Mouse (Mus musculus): ENCODE results near the gene Cdca3. TPM values are rescaled to one million over a fixed set of nuclear protein-coding genes. Genes with fewer than 3 reads are reported as not detected.

Gene Cdca3
- 201 and 232 TPM in 2 replicates for polyA plus RNA-seq (2014; fragmentation: Nextera tagmentation; extraction: Ambion mirVana)

GRCm38 (mm10) chr6:124828868-124829798, at the start of gene Cdca3, which contains the start of gene Usp5:
Gene Cdca3 (plus strand): TSS chr6:124829547.
Gene Usp5 (minus strand): TSS chr6:124829484.
- H3K4me1 ChIP-seq (ENCODE audit: control insufficient read depth, insufficient read depth, low read length) = peaks cover 11% of the 10 kb centered on the region
- H3K4me3 ChIP-seq (ENCODE audit: low read length) = peak within 1 kb of the TSS; percentile 62
- peak; percentile 94 for ATAC-seq (ENCODE audit: low FRiP score, low TSS enrichment)
- WGBS = under 1% methylated on average over 51 of the region's 55 CpGs
- peak within 1 kb of the TSS; percentile 74 for H3K9ac ChIP-seq (ENCODE audit: low read depth, low read length)
- H3K9me3 ChIP-seq (ENCODE audit: control insufficient read depth, low read length) = no peaks in the 10 kb centered on the region
- peak within 1 kb of the TSS; percentile 81 for H3K27ac ChIP-seq (ENCODE audit: low read depth, low read length)
- peaks cover 49% of the 10 kb centered on the region for H3K36me3 ChIP-seq (ENCODE audit: control insufficient read depth, insufficient read depth, low read length)
- H3K27me3 ChIP-seq (ENCODE audit: control insufficient read depth, insufficient read depth, low read length) = no peaks in the 10 kb centered on the region
- H3K4me2 ChIP-seq (replicated peaks; ENCODE audit: low read depth, low read length) = peak within 1 kb of the TSS; percentile 87

GRCm38 (mm10) chr6:124779984-124780416, 49.3 kb upstream of the Cdca3 start:
- H3K4me1 ChIP-seq (ENCODE audit: control insufficient read depth, insufficient read depth, low read length) = peaks cover 8% of the 10 kb centered on the region; the same call in 1 of the 2 replicates
- no peaks in the 10 kb centered on the region for H3K9me3 ChIP-seq (ENCODE audit: control insufficient read depth, low read length)
- H3K27me3 ChIP-seq (ENCODE audit: control insufficient read depth, insufficient read depth, low read length) = peaks cover 6% of the 10 kb centered on the region; the same call in 1 of the 2 replicates
- H3K9ac ChIP-seq (ENCODE audit: low read depth, low read length) = peak overlapping the region; percentile 19
- no peaks in the 10 kb centered on the region for H3K36me3 ChIP-seq (ENCODE audit: control insufficient read depth, insufficient read depth, low read length)
- no peak overlapping the region for H3K27ac ChIP-seq (ENCODE audit: low read depth, low read length)
- H3K4me2 ChIP-seq (replicated peaks; ENCODE audit: low read depth, low read length) = peak overlapping the region; percentile 63
- H3K4me3 ChIP-seq (ENCODE audit: low read length) = peak overlapping the region; percentile 44
- WGBS = 5% methylated on average over 10 of the region's 10 CpGs
- no peak for ATAC-seq (ENCODE audit: low FRiP score, low TSS enrichment)

GRCm38 (mm10) chr6:124780917-124781316, 48.4 kb upstream of the Cdca3 start:
- ATAC-seq (ENCODE audit: low FRiP score, low TSS enrichment) = no peak
- Histone ChIP-seq H3K36me3 (ENCODE audit: control insufficient read depth, insufficient read depth, low read length) (no peaks in the 10 kb centered on the region), H3K9ac (ENCODE audit: low read depth, low read length) (no peak overlapping the region), H3K27me3 (ENCODE audit: control insufficient read depth, insufficient read depth, low read length) (peaks cover 6% of the 10 kb centered on the region; the same call in 1 of the 2 replicates), H3K4me1 (ENCODE audit: control insufficient read depth, insufficient read depth, low read length) (peaks cover 8% of the 10 kb centered on the region; the same call in 1 of the 2 replicates), H3K9me3 (ENCODE audit: control insufficient read depth, low read length) (no peaks in the 10 kb centered on the region), H3K4me3 (ENCODE audit: low read length) (no peak overlapping the region), H3K27ac (ENCODE audit: low read depth, low read length) (no peak overlapping the region), H3K4me2 (replicated peaks; ENCODE audit: low read depth, low read length) (no peak overlapping the region)
- 86% methylated on average over 7 of the region's 7 CpGs for WGBS

- H3K9ac ChIP-seq (ENCODE audit: low read depth, low read length) = no peak overlapping the region
- no peaks in the 10 kb centered on the region for H3K9me3 ChIP-seq (ENCODE audit: control insufficient read depth, low read length)
- WGBS = 22% methylated on average over 6 of the region's 6 CpGs
- H3K4me1 ChIP-seq (ENCODE audit: control insufficient read depth, insufficient read depth, low read length) = peaks cover 8% of the 10 kb centered on the region; the same call in 1 of the 2 replicates
- H3K4me3 ChIP-seq (ENCODE audit: low read length) = no peak overlapping the region
- H3K27ac ChIP-seq (ENCODE audit: low read depth, low read length) = no peak overlapping the region
- peaks cover 6% of the 10 kb centered on the region; the same call in 1 of the 2 replicates for H3K27me3 ChIP-seq (ENCODE audit: control insufficient read depth, insufficient read depth, low read length)
- no peak for ATAC-seq (ENCODE audit: low FRiP score, low TSS enrichment)
- H3K36me3 ChIP-seq (ENCODE audit: control insufficient read depth, insufficient read depth, low read length) = no peaks in the 10 kb centered on the region
- peak overlapping the region; percentile 18; the same call in 1 of the 2 replicates for H3K4me2 ChIP-seq (replicated peaks; ENCODE audit: low read depth, low read length)
Observed at GRCm38 (mm10) chr6:124782436-124782835, 46.9 kb upstream of the Cdca3 start.

- Histone ChIP-seq H3K36me3 (ENCODE audit: control insufficient read depth, insufficient read depth, low read length) (no peaks in the 10 kb centered on the region), H3K9ac (ENCODE audit: low read depth, low read length) (no peak overlapping the region), H3K9me3 (ENCODE audit: control insufficient read depth, low read length) (no peaks in the 10 kb centered on the region), H3K4me3 (ENCODE audit: low read length) (no peak overlapping the region), H3K27ac (ENCODE audit: low read depth, low read length) (no peak overlapping the region), H3K27me3 (ENCODE audit: control insufficient read depth, insufficient read depth, low read length) (no peaks in the 10 kb centered on the region), H3K4me2 (replicated peaks; ENCODE audit: low read depth, low read length) (no peak overlapping the region), H3K4me1 (ENCODE audit: control insufficient read depth, insufficient read depth, low read length) (no peaks in the 10 kb centered on the region)
- WGBS = 45% methylated on average over 8 of the region's 8 CpGs
- peak; percentile 50; the same call in 1 of the 2 replicates for ATAC-seq (ENCODE audit: low FRiP score, low TSS enrichment)
Observed at GRCm38 (mm10) chr6:124786756-124787420, 42.5 kb upstream of the Cdca3 start.

GRCm38 (mm10) chr6:124787722-124788121, 41.6 kb upstream of the Cdca3 start:
- no peak for ATAC-seq (ENCODE audit: low FRiP score, low TSS enrichment)
- 80% methylated on average over 10 of the region's 10 CpGs for WGBS
- Histone ChIP-seq H3K27me3 (ENCODE audit: control insufficient read depth, insufficient read depth, low read length) (no peaks in the 10 kb centered on the region), H3K4me1 (ENCODE audit: control insufficient read depth, insufficient read depth, low read length) (no peaks in the 10 kb centered on the region), H3K9me3 (ENCODE audit: control insufficient read depth, low read length) (no peaks in the 10 kb centered on the region), H3K36me3 (ENCODE audit: control insufficient read depth, insufficient read depth, low read length) (no peaks in the 10 kb centered on the region), H3K4me2 (replicated peaks; ENCODE audit: low read depth, low read length) (no peak overlapping the region), H3K9ac (ENCODE audit: low read depth, low read length) (no peak overlapping the region), H3K27ac (ENCODE audit: low read depth, low read length) (no peak overlapping the region), H3K4me3 (ENCODE audit: low read length) (no peak overlapping the region)

GRCm38 (mm10) chr6:124789519-124789918, 39.8 kb upstream of the Cdca3 start:
- ATAC-seq (ENCODE audit: low FRiP score, low TSS enrichment) = no peak; the same call in 1 of the 2 replicates

GRCm38 (mm10) chr6:124790121-124790520, 39.2 kb upstream of the Cdca3 start:
- WGBS = 37% methylated on average over 4 of the region's 4 CpGs
- H3K36me3 ChIP-seq (ENCODE audit: control insufficient read depth, insufficient read depth, low read length) = no peaks in the 10 kb centered on the region
- no peaks in the 10 kb centered on the region for H3K4me1 ChIP-seq (ENCODE audit: control insufficient read depth, insufficient read depth, low read length)
- ATAC-seq (ENCODE audit: low FRiP score, low TSS enrichment) = peak; percentile 68
- no peaks in the 10 kb centered on the region for H3K9me3 ChIP-seq (ENCODE audit: control insufficient read depth, low read length)
- peak overlapping the region; percentile 24; the same call in 1 of the 2 replicates for H3K27ac ChIP-seq (ENCODE audit: low read depth, low read length)
- H3K4me2 ChIP-seq (replicated peaks; ENCODE audit: low read depth, low read length) = no peak overlapping the region
- no peaks in the 10 kb centered on the region for H3K27me3 ChIP-seq (ENCODE audit: control insufficient read depth, insufficient read depth, low read length)
- no peak overlapping the region for H3K4me3 ChIP-seq (ENCODE audit: low read length)
- no peak overlapping the region for H3K9ac ChIP-seq (ENCODE audit: low read depth, low read length)

More at GRCm38 (mm10) chr6:124789519-124789918, 39.8 kb upstream of the Cdca3 start:
- Histone ChIP-seq H3K36me3 (ENCODE audit: control insufficient read depth, insufficient read depth, low read length) (no peaks in the 10 kb centered on the region), H3K27ac (ENCODE audit: low read depth, low read length) (no peak overlapping the region), H3K4me2 (replicated peaks; ENCODE audit: low read depth, low read length) (no peak overlapping the region), H3K27me3 (ENCODE audit: control insufficient read depth, insufficient read depth, low read length) (no peaks in the 10 kb centered on the region), H3K4me3 (ENCODE audit: low read length) (no peak overlapping the region), H3K4me1 (ENCODE audit: control insufficient read depth, insufficient read depth, low read length) (no peaks in the 10 kb centered on the region), H3K9ac (ENCODE audit: low read depth, low read length) (no peak overlapping the region), H3K9me3 (ENCODE audit: control insufficient read depth, low read length) (no peaks in the 10 kb centered on the region)
- WGBS = 87% methylated on average over 4 of the region's 4 CpGs
